Mouse (Mus musculus) central nervous system, embryonic 11.5 days (tissue): ENCODE data around the gene Phc2. TPM values are rescaled to one million over a fixed set of nuclear protein-coding genes. Genes with fewer than 3 reads are reported as not detected.

Source experiments
- polyA plus RNA-seq: library from polyadenylated mRNA; depleted of rRNA; stranded (reverse); fragments of >200 nt; gene quantifications from 2 replicates; pipeline ENCODE4 v1.2.3, GENCODE M21; 2012; rRNA removed

The Phc2 gene
- polyA plus RNA-seq, result 168 and 171 TPM in 2 replicates

GRCm38 (mm10) chr4:128654505-128655381 lies at the start of gene Phc2:
Phc2 (plus strand) TSS chr4:128654702.

GRCm38 (mm10) chr4:128609925-128610402 lies 44.5 kb upstream of the Phc2 start, which contains the start of gene Zscan20:
Zscan20 (minus strand) TSS chr4:128610098.

GRCm38 (mm10) chr4:128618246-128618911 lies 36.1 kb upstream of the Phc2 start, which contains the start of gene Tlr12:
Tlr12 (minus strand) TSS chr4:128618619.

GRCm38 (mm10) chr4:128755064-128755463 lies 100.6 kb downstream of the Phc2 start, which contains the start of gene A3galt2:
A3galt2 (plus strand) TSS chr4:128755364.

Other genes starting within 250 kb of the Phc2 start
- 5.4 and 6.9 TPM in 2 replicates for gene Zscan20, start 44.6 kb upstream of the Phc2 start, polyA plus RNA-seq
- gene Tlr12, start 36.1 kb upstream of the Phc2 start, polyA plus RNA-seq, result 0.48 and 0.70 TPM in 2 replicates
- gene A3galt2, start 100.7 kb downstream of the Phc2 start, polyA plus RNA-seq, result 2.4 and 2.6 TPM in 2 replicates
- 53.7 and 84.1 TPM in 2 replicates for gene Zfp362, start 151.3 kb downstream of the Phc2 start, polyA plus RNA-seq
- gene Trim62, start 228.9 kb downstream of the Phc2 start, polyA plus RNA-seq, result 8.7 and 14.1 TPM in 2 replicates